Mouse (Mus musculus): ENCODE measurements around the gene Zfp36. TPM values are rescaled to one million over a fixed set of nuclear protein-coding genes. Genes with fewer than 3 reads are reported as not detected.

Zfp36 gene
- total RNA-seq, 2 experiments from 2014 or later: 10.1 to 37.0 TPM

- DNase-seq (ENCODE audit: low spot score): no peak
Measured at GRCm38 (mm10) chr7:28385196-28385595, 5.1 kb upstream of the Zfp36 start.

- no peak for DNase-seq (ENCODE audit: low spot score)
Measured at GRCm38 (mm10) chr7:28384162-28384561, 4.1 kb upstream of the Zfp36 start.

GRCm38 (mm10) chr7:28383606-28384005 is 3.6 kb upstream of the Zfp36 start:
- DNase-seq (ENCODE audit: low spot score): no peak

- DNase-seq (ENCODE audit: low spot score): peak; percentile 47
Measured at GRCm38 (mm10) chr7:28382981-28383396, 2.9 kb upstream of the Zfp36 start.

- peak; percentile 32 for DNase-seq (ENCODE audit: low spot score)
Measured at GRCm38 (mm10) chr7:28382347-28382951, 2.4 kb upstream of the Zfp36 start.

- DNase-seq (ENCODE audit: low spot score): peak; percentile 86
Measured at GRCm38 (mm10) chr7:28381938-28382337, 1.9 kb upstream of the Zfp36 start.

- peak; percentile 90 for DNase-seq (ENCODE audit: low spot score)
Measured at GRCm38 (mm10) chr7:28381017-28381790, 1.2 kb upstream of the Zfp36 start.

GRCm38 (mm10) chr7:28378769-28379651 is 1.0 kb downstream of the Zfp36 start:
- peak; percentile 96 for DNase-seq (ENCODE audit: low spot score)

GRCm38 (mm10) chr7:28378066-28378690 is 1.9 kb downstream of the Zfp36 start:
- peak; percentile 76 for DNase-seq (ENCODE audit: low spot score)

GRCm38 (mm10) chr7:28377190-28378065 is 2.6 kb downstream of the Zfp36 start:
- DNase-seq (ENCODE audit: low spot score): peak; percentile 43

GRCm38 (mm10) chr7:28376011-28376771 is 3.9 kb downstream of the Zfp36 start:
- DNase-seq (ENCODE audit: low spot score): peak; percentile 92

GRCm38 (mm10) chr7:28375176-28375921 is 4.7 kb downstream of the Zfp36 start:
- DNase-seq (ENCODE audit: low spot score): peak; percentile 94

- no peak for DNase-seq (ENCODE audit: low spot score)
Measured at GRCm38 (mm10) chr7:28374647-28375046, 5.4 kb downstream of the Zfp36 start.

GRCm38 (mm10) chr7:28373891-28374495 is 6.1 kb downstream of the Zfp36 start:
- no peak for DNase-seq (ENCODE audit: low spot score)

GRCm38 (mm10) chr7:28373131-28373581 is 6.9 kb downstream of the Zfp36 start:
- peak; percentile 89 for DNase-seq (ENCODE audit: low spot score)

GRCm38 (mm10) chr7:28372251-28373108 is 7.6 kb downstream of the Zfp36 start, which contains the start of gene Plekhg2:
TSS of gene Plekhg2 (minus strand) at chr7:28372599.
- peak; percentile 98 for DNase-seq (ENCODE audit: low spot score)

GRCm38 (mm10) chr7:28371514-28371989 is 8.5 kb downstream of the Zfp36 start:
- DNase-seq (ENCODE audit: low spot score): peak; percentile 65
